Mouse (Mus musculus): ENCODE measurements at regions not wholly inside any gene's neighbourhood (a gene's known extent, or its start where the extent isn't known, plus 50 kb on each side); places are given as distances from the start of the nearest gene placed in this dataset.

DNA sequence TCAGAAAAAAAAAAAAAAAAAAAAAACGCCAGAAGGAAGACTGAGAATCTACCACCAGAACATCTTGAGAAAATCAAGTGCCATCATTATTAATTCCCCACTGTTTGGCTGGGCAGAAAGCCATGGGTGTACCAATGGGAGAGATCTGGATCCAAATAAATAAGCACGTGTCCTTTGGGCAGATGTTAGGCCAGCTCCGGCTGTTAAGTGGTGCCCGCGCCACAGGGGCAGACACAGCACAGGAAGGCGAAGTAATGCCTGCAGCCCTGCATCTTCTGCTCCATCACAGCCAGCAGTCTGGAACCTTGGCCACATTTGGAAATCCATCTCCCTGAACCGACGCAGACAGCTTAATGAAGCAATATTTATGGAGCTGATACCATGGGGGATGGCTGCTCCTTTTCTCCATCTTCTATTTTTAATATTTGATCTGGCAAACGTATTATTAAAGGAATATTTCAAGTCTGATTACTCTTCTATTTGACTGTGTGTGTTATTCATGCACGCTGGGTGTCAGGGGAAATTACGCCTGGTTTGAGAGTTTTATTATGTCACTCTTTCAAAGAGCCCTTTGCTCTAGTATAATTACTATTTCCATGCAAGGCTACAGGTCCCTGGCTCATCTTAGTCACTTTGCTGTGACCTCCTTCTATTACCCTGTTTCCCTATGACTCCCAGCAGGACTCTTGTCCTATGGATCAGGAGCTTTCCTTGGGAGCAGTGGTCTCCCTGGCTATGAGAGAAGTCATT lies 103.5 kb upstream of the Vstm2b start:
- H3K4me2 ChIP-seq, result no peak overlapping the region
- no peak overlapping the region for H3K9ac ChIP-seq
- H3K27me3 ChIP-seq, result no peaks in the 10 kb centered on the region
- no peak overlapping the region for H3K4me3 ChIP-seq (replicated peaks)
- no peaks in the 10 kb centered on the region for H3K9me3 ChIP-seq (replicated peaks)
- no peaks in the 10 kb centered on the region for H3K4me1 ChIP-seq
- no peaks in the 10 kb centered on the region for H3K36me3 ChIP-seq
- WGBS, result 82% methylated on average over 11 of the region's 11 CpGs
- no peak overlapping the region for H3K27ac ChIP-seq
- ATAC-seq (replicated peaks; ENCODE audit: low FRiP score), result no peak

DNA sequence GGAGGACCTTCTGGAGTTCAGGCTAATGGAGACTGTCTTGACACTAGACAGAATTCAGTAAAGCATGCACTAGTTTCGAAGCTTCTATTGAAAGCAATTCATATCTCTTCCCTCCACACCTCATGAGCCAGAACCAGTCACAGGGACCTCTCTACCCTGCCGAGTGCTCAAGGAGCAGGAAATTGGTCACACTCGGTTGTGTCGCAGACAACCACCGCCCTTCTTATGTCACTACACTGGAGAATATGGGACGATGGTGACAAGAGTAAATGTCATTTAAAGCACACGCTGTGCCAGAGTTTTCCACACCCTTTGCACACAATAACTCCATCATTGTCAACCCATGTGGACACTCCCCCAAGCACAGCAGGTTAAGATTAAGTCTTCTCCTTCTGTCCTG lies 98.3 kb upstream of the Vstm2b start:
- H3K9me3 ChIP-seq (replicated peaks), result no peaks in the 10 kb centered on the region
- ATAC-seq (replicated peaks; ENCODE audit: low FRiP score), result no peak
- 51% methylated on average over 7 of the region's 7 CpGs for WGBS

DNA sequence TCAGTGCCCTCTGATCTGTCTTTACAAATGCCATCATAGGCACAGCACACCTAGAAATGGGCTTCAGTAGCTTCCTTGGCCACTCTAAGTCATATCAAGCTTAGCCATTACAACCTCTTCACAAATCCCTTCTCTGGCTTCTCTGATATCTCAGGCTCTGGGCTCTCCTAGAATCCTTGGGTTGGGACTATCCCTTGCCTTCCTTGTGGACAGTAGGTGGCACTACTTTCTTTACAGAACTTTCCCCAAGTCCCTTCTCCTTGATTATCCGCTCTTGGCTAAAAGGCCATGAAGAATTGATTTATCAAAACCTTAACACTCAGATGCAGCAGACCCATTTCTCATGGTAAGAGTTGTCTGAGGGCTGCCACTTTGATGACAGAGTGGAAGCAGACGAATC lies 96.8 kb upstream of the Vstm2b start:
- Histone ChIP-seq H3K4me3 (replicated peaks) (no peak overlapping the region), H3K27ac (no peak overlapping the region), H3K4me1 (no peaks in the 10 kb centered on the region), H3K4me2 (no peak overlapping the region), H3K27me3 (no peaks in the 10 kb centered on the region), H3K36me3 (no peaks in the 10 kb centered on the region), H3K9me3 (replicated peaks) (no peaks in the 10 kb centered on the region), H3K9ac (no peak overlapping the region)
- 54% methylated on average over 2 of the region's 2 CpGs for WGBS
- ATAC-seq (replicated peaks; ENCODE audit: low FRiP score), result no peak

More for the DNA sequence above, 98.3 kb upstream of the Vstm2b start:
- no peak overlapping the region for H3K9ac ChIP-seq
- H3K27me3 ChIP-seq, result no peaks in the 10 kb centered on the region
- no peak overlapping the region for H3K27ac ChIP-seq
- no peak overlapping the region for H3K4me3 ChIP-seq (replicated peaks)
- no peak overlapping the region for H3K4me2 ChIP-seq
- H3K4me1 ChIP-seq, result no peaks in the 10 kb centered on the region
- no peaks in the 10 kb centered on the region for H3K36me3 ChIP-seq

DNA sequence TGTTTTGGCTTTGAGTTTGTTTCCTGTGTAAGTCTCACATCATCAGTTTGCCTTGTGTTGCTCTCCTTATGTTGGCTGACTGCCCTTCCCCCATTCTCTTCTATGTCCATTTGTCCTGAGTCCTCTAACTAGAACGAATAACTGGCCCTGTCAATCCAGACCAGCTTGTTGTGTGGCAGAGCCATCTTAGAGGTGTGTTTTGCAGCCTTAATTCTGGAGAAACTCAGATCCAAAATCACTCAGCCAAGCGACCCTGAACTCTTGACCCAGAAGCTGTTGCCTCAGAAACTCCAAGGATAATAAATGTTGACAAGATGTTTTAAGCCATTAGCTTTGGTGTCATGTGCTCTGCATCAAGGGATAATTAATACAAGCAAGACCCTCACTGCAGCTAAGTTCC lies 92.9 kb upstream of the Vstm2b start:
- Histone ChIP-seq H3K4me1 (no peaks in the 10 kb centered on the region), H3K4me3 (replicated peaks) (no peak overlapping the region), H3K9ac (no peak overlapping the region), H3K9me3 (replicated peaks) (no peaks in the 10 kb centered on the region), H3K36me3 (no peaks in the 10 kb centered on the region), H3K4me2 (no peak overlapping the region), H3K27ac (no peak overlapping the region), H3K27me3 (no peaks in the 10 kb centered on the region)
- WGBS, result 26% methylated on average over 2 of the region's 2 CpGs
- ATAC-seq (replicated peaks; ENCODE audit: low FRiP score), result peak; percentile 40; the same call in 1 of the 2 replicates

DNA sequence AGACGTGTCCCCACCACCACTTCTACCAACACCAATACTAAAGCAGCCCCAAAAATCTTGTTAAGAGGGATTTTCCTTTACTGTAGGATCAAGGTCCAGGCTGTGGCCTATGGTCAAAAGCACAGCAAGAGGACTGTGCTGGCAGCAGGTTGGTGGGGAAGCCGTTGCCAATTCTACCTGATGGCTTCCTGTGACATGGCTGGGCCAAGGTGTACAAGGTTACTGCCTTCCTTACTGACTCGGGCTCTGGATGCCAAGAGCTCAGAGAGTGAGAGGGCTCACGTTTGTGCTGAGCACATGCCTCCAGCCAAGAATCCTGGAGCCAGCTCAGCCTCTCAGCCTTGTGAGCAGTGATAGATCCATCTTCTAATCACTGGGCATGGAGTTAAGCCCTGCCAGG lies 92.3 kb upstream of the Vstm2b start:
- Histone ChIP-seq H3K4me3 (replicated peaks) (no peak overlapping the region), H3K27me3 (no peaks in the 10 kb centered on the region), H3K4me2 (no peak overlapping the region), H3K36me3 (no peaks in the 10 kb centered on the region), H3K27ac (no peak overlapping the region), H3K9ac (no peak overlapping the region), H3K9me3 (replicated peaks) (no peaks in the 10 kb centered on the region), H3K4me1 (no peaks in the 10 kb centered on the region)
- ATAC-seq (replicated peaks; ENCODE audit: low FRiP score), result no peak
- 73% methylated on average over 4 of the region's 4 CpGs for WGBS

DNA sequence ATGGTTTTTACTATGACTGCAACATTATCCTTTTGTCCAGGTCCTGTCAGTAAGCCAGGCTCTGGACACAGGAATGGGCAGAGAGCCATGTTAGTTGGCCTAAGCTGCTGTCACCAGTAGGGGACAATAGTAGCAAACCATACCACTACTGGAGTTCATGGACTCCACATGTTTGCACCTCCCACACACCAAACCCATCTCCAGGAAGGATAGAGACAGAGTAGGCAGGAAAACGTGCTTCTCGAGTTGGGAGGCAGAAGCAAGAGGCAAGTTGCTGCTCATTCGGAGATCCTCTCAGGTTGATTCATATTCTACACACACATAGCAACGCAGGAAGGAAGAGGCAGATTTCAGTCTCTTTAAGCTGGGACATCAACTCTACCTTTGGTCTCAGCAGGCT lies 85.2 kb upstream of the Vstm2b start:
- H3K4me1 ChIP-seq, result no peaks in the 10 kb centered on the region
- no peak overlapping the region for H3K27ac ChIP-seq
- H3K4me2 ChIP-seq, result no peak overlapping the region
- H3K4me3 ChIP-seq (replicated peaks), result no peak overlapping the region
- H3K9me3 ChIP-seq (replicated peaks), result no peaks in the 10 kb centered on the region
- no peak overlapping the region for H3K9ac ChIP-seq
- no peak for ATAC-seq (replicated peaks; ENCODE audit: low FRiP score)
- 86% methylated on average over 4 of the region's 4 CpGs for WGBS
- H3K27me3 ChIP-seq, result no peaks in the 10 kb centered on the region
- no peaks in the 10 kb centered on the region for H3K36me3 ChIP-seq

DNA sequence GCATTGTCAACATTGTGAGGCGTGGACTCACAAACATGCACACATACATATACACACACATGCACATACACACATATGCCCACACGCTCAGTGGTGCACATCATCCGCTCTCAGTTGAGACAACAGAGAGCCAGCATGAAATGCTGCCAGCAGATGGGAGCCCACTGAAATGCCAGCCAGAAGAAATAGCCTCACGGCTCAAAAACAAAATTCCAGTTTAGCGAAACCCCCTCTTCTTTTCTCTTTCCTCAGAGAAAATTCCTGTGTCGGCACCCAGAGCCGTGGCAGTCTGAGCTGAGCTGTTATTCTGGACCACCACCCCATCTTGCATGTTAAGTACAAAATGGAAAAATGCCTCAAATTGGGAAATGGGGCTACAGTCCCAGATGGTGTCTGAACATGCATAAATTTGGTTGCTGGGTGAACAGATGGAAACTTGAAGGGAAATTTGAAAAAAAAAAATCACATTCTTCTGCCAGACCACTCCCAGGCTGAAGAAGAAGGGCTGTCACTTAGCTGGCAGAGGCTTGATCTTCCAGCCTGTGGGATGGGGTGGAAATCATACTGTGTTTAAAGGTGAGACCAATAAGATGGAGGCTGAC lies 72.9 kb upstream of the Vstm2b start:
- no peak overlapping the region for H3K4me2 ChIP-seq
- ATAC-seq (replicated peaks; ENCODE audit: low FRiP score), result no peak
- WGBS, result 89% methylated on average over 7 of the region's 7 CpGs
- H3K36me3 ChIP-seq, result no peaks in the 10 kb centered on the region
- no peaks in the 10 kb centered on the region for H3K9me3 ChIP-seq (replicated peaks)
- no peaks in the 10 kb centered on the region for H3K27me3 ChIP-seq
- H3K4me3 ChIP-seq (replicated peaks), result no peak overlapping the region
- H3K4me1 ChIP-seq, result no peaks in the 10 kb centered on the region
- H3K9ac ChIP-seq, result no peak overlapping the region
- H3K27ac ChIP-seq, result no peak overlapping the region

DNA sequence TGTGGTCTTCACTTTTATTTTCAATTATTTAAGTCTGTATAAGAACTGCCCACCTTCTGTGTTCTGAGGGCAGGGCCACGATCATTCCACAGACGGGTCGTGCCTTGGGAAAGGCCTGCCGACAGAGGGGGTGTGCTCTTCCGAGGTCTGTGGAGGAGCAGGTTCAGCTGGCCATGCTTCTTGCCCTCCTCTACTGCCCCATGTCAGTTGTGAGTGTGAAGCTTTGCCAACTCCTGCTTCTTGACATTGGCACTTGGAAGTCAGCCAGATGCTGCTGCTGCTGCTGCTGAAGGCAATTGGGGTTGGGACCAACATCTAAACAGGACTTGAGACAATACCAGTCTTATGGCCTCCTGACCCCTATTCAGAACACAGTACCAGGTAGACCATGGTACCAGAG lies 68.6 kb upstream of the Vstm2b start:
- 82% methylated on average over 5 of the region's 5 CpGs for WGBS
- no peaks in the 10 kb centered on the region for H3K36me3 ChIP-seq

DNA sequence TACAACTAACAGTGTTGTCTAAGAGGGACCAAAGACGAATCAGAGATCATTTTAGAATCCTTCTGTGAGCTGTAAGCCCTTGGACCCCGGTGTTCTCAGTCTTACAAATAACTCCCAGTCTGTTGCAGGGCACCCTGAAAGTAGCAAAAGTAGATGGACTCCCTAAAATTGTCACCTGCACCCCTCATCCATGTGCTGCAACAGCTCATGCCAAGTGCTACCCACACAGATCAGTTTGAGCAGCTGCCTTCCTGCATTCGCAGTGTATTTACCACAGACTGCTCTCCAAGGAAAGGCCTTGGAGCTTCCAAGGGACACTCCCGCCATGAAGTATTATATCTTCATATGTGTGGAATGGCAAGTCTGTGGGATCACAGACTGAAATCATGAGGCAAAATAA lies 66.5 kb upstream of the Vstm2b start:
- H3K4me1 ChIP-seq, result no peaks in the 10 kb centered on the region
- H3K9me3 ChIP-seq (replicated peaks), result no peaks in the 10 kb centered on the region
- no peak overlapping the region for H3K4me3 ChIP-seq (replicated peaks)
- no peak overlapping the region for H3K4me2 ChIP-seq
- no peak for ATAC-seq (replicated peaks; ENCODE audit: low FRiP score)
- no peaks in the 10 kb centered on the region for H3K27me3 ChIP-seq
- no peak overlapping the region for H3K27ac ChIP-seq
- H3K36me3 ChIP-seq, result no peaks in the 10 kb centered on the region
- no peak overlapping the region for H3K9ac ChIP-seq
- 92% methylated on average over 4 of the region's 4 CpGs for WGBS

More for the DNA sequence above, 68.6 kb upstream of the Vstm2b start:
- H3K4me2 ChIP-seq, result no peak overlapping the region
- H3K27me3 ChIP-seq, result no peaks in the 10 kb centered on the region
- no peak for ATAC-seq (replicated peaks; ENCODE audit: low FRiP score)
- H3K27ac ChIP-seq, result no peak overlapping the region
- H3K9ac ChIP-seq, result no peak overlapping the region
- no peak overlapping the region for H3K4me3 ChIP-seq (replicated peaks)
- no peaks in the 10 kb centered on the region for H3K9me3 ChIP-seq (replicated peaks)
- no peaks in the 10 kb centered on the region for H3K4me1 ChIP-seq

DNA sequence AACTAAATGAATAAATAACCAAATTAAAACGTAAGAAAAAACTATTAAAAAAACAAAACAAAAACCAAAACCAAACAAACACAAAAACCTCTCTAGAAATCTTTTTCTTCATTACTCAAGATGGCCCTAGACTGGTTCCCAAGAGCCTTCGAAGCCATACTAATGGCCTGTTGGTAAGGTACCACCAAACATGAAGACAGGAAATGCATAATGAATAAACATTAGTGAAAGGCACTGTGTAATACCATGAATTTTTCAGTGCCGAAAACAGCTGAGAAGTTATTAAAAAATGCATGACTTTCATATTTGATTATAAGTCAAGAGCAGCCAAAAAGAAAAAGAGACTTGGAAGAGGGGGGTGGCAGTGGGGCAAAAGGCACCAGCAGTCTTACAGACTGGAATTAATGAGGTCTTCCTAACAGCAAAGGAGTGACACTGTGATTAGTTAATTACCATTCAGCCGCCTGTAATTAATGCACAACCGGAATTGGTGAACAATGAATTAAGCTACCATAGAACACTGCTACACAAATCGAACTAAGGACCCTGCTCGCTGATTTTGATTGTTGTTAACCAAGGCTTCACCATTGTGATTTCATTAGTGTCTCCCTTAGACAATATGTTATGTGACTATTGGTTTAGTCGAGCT lies 55.7 kb upstream of the Vstm2b start:
- ATAC-seq (replicated peaks; ENCODE audit: low FRiP score), result no peak

DNA sequence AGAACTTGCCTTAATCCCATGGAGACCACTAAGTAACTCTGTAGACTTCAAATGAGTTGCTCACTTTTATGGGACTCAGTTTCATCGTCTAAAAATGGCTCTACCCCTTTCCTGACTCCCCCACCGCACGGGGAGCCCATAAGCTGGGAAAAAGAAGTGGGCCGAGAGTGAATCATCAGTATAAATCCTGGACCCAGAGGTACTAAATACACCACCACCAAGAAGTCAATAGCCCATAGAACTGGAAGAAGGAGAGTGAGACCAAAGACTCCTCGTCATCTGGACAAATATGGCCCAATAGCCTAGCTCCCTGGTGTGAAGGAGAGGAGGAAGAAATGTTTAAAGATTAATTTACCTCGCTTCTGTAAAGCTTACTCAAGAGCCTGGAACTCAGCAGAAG lies 51.6 kb upstream of the Vstm2b start:
- Histone ChIP-seq H3K4me3 (replicated peaks) (no peak overlapping the region), H3K4me2 (no peak overlapping the region), H3K9me3 (replicated peaks) (no peaks in the 10 kb centered on the region), H3K27me3 (no peaks in the 10 kb centered on the region), H3K4me1 (no peaks in the 10 kb centered on the region), H3K36me3 (no peaks in the 10 kb centered on the region), H3K9ac (no peak overlapping the region), H3K27ac (no peak overlapping the region)
- WGBS, result 78% methylated on average over 6 of the region's 6 CpGs
- ATAC-seq (replicated peaks; ENCODE audit: low FRiP score), result no peak

More for the DNA sequence above, 55.7 kb upstream of the Vstm2b start:
- Histone ChIP-seq H3K4me1 (no peaks in the 10 kb centered on the region), H3K27ac (no peak overlapping the region), H3K4me2 (no peak overlapping the region), H3K27me3 (no peaks in the 10 kb centered on the region), H3K9me3 (replicated peaks) (no peaks in the 10 kb centered on the region), H3K36me3 (no peaks in the 10 kb centered on the region), H3K4me3 (replicated peaks) (no peak overlapping the region), H3K9ac (no peak overlapping the region)
- 84% methylated on average over 8 of the region's 8 CpGs for WGBS

Measured in kidney, embryonic 15.5 days (tissue).